Mouse (Mus musculus) CH12.LX (cell line): ENCODE results near the gene Phyhd1. TPM values are rescaled to one million over a fixed set of nuclear protein-coding genes. Genes with fewer than 3 reads are reported as not detected.

Experiments
- DNase-seq: peaks from one replicate; pipeline ENCODE4 v3.0.0-alpha.2; 2013; ENCODE audit errors: extremely low read depth
- H3K27ac ChIP-seq: 2 replicates; pipeline ENCODE4 v1.5.1; 2012; ENCODE audit warnings: low read depth, mild to moderate bottlenecking, control low read depth, moderate library complexity; ENCODE audit not compliant: insufficient read depth
- H3K27me3 ChIP-seq: replicated peaks from 2 replicates; pipeline ENCODE3; 2012; ENCODE audit warnings: inconsistent platforms
- H3K36me3 ChIP-seq, 2 experiments: replicated peaks in 1 of 2; 2 replicates each; pipeline versions ENCODE3 to v1.6.1; 2012; ENCODE audit warnings: inconsistent platforms in 1 of 2, low read length in 1 of 2, mild to moderate bottlenecking in 1 of 2, mixed read lengths in 1 of 2, moderate library complexity in 1 of 2; ENCODE audit not compliant: control insufficient read depth in 1 of 2, insufficient read depth in 1 of 2
- H3K4me1 ChIP-seq, 2 experiments: 2 replicates each; pipeline ENCODE4 v1.6.1; 2012; ENCODE audit warnings: inconsistent platforms in 1 of 2, moderate library complexity in 1 of 2; ENCODE audit not compliant: insufficient read depth in 2 of 2, control insufficient read depth in 1 of 2
- H3K4me2 ChIP-seq: 2 replicates; pipeline ENCODE4 v1.6.1; 2012; ENCODE audit warnings: low read depth, mild to moderate bottlenecking, control low read depth; ENCODE audit not compliant: poor library complexity, insufficient read depth, severe bottlenecking
- H3K4me3 ChIP-seq, 3 experiments: fragments of 150-350 bp in 1 of 3; sonication (generic) in 1 of 3; replicated peaks in 1 of 3; 2 replicates each; pipeline versions ENCODE3 to v1.5.1; 2011 to 2012; ENCODE audit warnings: low read depth in 2 of 3, low read length in 2 of 3, mild to moderate bottlenecking in 2 of 3, moderate library complexity in 2 of 3, control low read depth in 1 of 3, improper control_type of control experiment in 1 of 3, inconsistent platforms in 1 of 3, mixed read lengths in 1 of 3; ENCODE audit not compliant: poor library complexity in 1 of 3
- H3K79me2 ChIP-seq: replicated peaks from 2 replicates; pipeline ENCODE4 v1.6.1; 2012; ENCODE audit warnings: mild to moderate bottlenecking, moderate library complexity; ENCODE audit not compliant: control insufficient read depth, poor library complexity, insufficient read depth, severe bottlenecking; ENCODE audit errors: extremely low read depth
- H3K9ac ChIP-seq: 2 replicates; pipeline ENCODE4 v1.6.1; 2012; ENCODE audit warnings: low read depth, mild to moderate bottlenecking, control low read depth, moderate library complexity; ENCODE audit not compliant: insufficient read depth
- H3K9me3 ChIP-seq: replicated peaks from 2 replicates; pipeline ENCODE3; 2012; ENCODE audit warnings: low read length, inconsistent platforms, mixed read lengths
- BHLHE40 ChIP-seq: IDR thresholded peaks from 2 replicates; pipeline ENCODE4 v1.6.1; 2011; ENCODE audit warnings: mild to moderate bottlenecking, low read depth, low read length, improper control_type of control experiment
- CTCF ChIP-seq, 2 experiments: IDR thresholded peaks in 1 of 2; conservative IDR thresholded peaks in 1 of 2; 2 replicates each; pipeline ENCODE4 v1.5.1; 2011 to 2012; ENCODE audit warnings: low read depth in 2 of 2, low read length in 2 of 2, improper control_type of control experiment in 1 of 2, inconsistent platforms in 1 of 2, mild to moderate bottlenecking in 1 of 2, moderate library complexity in 1 of 2
- E2F4 ChIP-seq: IDR thresholded peaks from 2 replicates; pipeline ENCODE4 v1.6.1; 2011; ENCODE audit warnings: low read depth, low read length, improper control_type of control experiment; ENCODE audit not compliant: insufficient replicate concordance
- ETS1 ChIP-seq: conservative IDR thresholded peaks from 2 replicates; pipeline ENCODE4 v1.6.1; 2012; ENCODE audit warnings: low read depth, mild to moderate bottlenecking, inconsistent platforms, low read length, improper control_type of control experiment, moderate library complexity
- JUN ChIP-seq: IDR thresholded peaks from 2 replicates; pipeline ENCODE4 v1.6.1; 2011; ENCODE audit warnings: low read depth, mild to moderate bottlenecking, low read length, improper control_type of control experiment, moderate library complexity; ENCODE audit not compliant: insufficient read depth
- JUND ChIP-seq: conservative IDR thresholded peaks from 2 replicates; pipeline ENCODE4 v1.6.1; 2011; ENCODE audit warnings: low read depth, low read length, improper control_type of control experiment
- MAX ChIP-seq: IDR thresholded peaks from 2 replicates; pipeline ENCODE4 v1.6.1; 2011; ENCODE audit warnings: low read length, improper control_type of control experiment
- MXI1 ChIP-seq: IDR thresholded peaks from 2 replicates; pipeline ENCODE4 v1.6.1; 2011; ENCODE audit warnings: mild to moderate bottlenecking, low read depth, low read length, improper control_type of control experiment
- MYC ChIP-seq: IDR thresholded peaks from 2 replicates; pipeline ENCODE4 v1.6.1; 2011; ENCODE audit warnings: low read depth, mild to moderate bottlenecking, improper control_type of control experiment, low read length
- NELFE ChIP-seq: IDR thresholded peaks from 2 replicates; pipeline ENCODE4 v1.6.1; 2011; ENCODE audit warnings: low read depth, low read length, improper control_type of control experiment
- PAX5 ChIP-seq: IDR thresholded peaks from 2 replicates; pipeline ENCODE4 v1.6.1; 2012; ENCODE audit warnings: low read length, inconsistent platforms, mixed read lengths
- POLR2AphosphoS2 ChIP-seq: IDR thresholded peaks from 2 replicates; pipeline ENCODE4 v1.6.1; 2011; ENCODE audit warnings: low read depth, low read length, improper control_type of control experiment
- UBTF ChIP-seq: IDR thresholded peaks from 2 replicates; pipeline ENCODE4 v1.6.1; 2012; ENCODE audit warnings: low read depth, mild to moderate bottlenecking, inconsistent platforms, low read length, improper control_type of control experiment, moderate library complexity
- ZMIZ1 ChIP-seq: IDR thresholded peaks from 2 replicates; pipeline ENCODE4 v1.6.1; 2012; ENCODE audit warnings: low read depth, mild to moderate bottlenecking, inconsistent platforms, low read length, improper control_type of control experiment
- dilution Hi-C: fragments of 300-500 bp; cut with MboI; formaldehyde crosslinking; loops from 2 replicates; pipeline ENCODE4 v1.14.3; 2020; ENCODE audit warnings: low sequenced_read_pairs; ENCODE audit not compliant: extremely low pct_unique_long_range_greater_than_20kb, extremely low pct_ligation_motif_present
- in situ Hi-C: fragments of 300-500 bp; cut with MboI; formaldehyde crosslinking; loops from 3 replicates; pipeline ENCODE4 v1.14.3; 2019; ENCODE audit warnings: low sequenced_read_pairs, low pct_ligation_motif_present, low pct_unique_long_range_greater_than_20kb, mixed read lengths
- polyA plus RNA-seq: library from polyadenylated mRNA; unstranded; fragments of >175 nt; gene quantifications from 2 replicates; pipeline ENCODE4 v1.2.1, GENCODE M21; 2012; ENCODE audit warnings: low read depth; ENCODE audit not compliant: insufficient read length
- total RNA-seq, 2 experiments: library from RNA; depleted of rRNA; stranded (reverse); fragments of 300-350 nt in 1 of 2; fragments of >200 nt in 1 of 2; gene quantifications; 2 replicates each; pipeline ENCODE4 v1.2.3; 2012 to 2014

The Phyhd1 gene
- total and polyA plus RNA-seq, 3 experiments, result 7.1 to 9.7 (median 8.9) TPM

GRCm38 (mm10) chr2:30306087-30306486, 40.1 kb downstream of the Phyhd1 start:
- in situ Hi-C loops (no loop called here), dilution Hi-C loops (no loop called here)
- Histone ChIP-seq H3K9ac (no peak overlapping the region), H3K4me1 (no peaks in the 10 kb centered on the region), H3K36me3 (peaks cover 68 to 99% of the 10 kb centered on the region in 2 experiments), H3K9me3 (no peaks in the 10 kb centered on the region), H3K27me3 (no peaks in the 10 kb centered on the region), H3K79me2 (no peaks in the 10 kb centered on the region), H3K4me2 (no peak overlapping the region), H3K27ac (no peak overlapping the region), H3K4me3 (no peak overlapping the region)
- DNase-seq, result no peak
- no peak for TF ChIP-seq ETS1
- no peak for TF ChIP-seq MAX
- no peak for TF ChIP-seq NELFE
- TF ChIP-seq POLR2AphosphoS2, result no peak
- TF ChIP-seq ZMIZ1, result no peak
- TF ChIP-seq JUN, result no peak
- no peak for TF ChIP-seq MXI1
- no peak for TF ChIP-seq JUND
- no peak for TF ChIP-seq E2F4

GRCm38 (mm10) chr2:30309351-30309750, 43.3 kb downstream of the Phyhd1 start:
- H3K27me3 ChIP-seq, result no peaks in the 10 kb centered on the region
- H3K36me3 ChIP-seq, result peaks cover 75 to 95% of the 10 kb centered on the region in 2 experiments
- no peak overlapping the region for H3K4me3 ChIP-seq
- dilution Hi-C loops (no loop called here), in situ Hi-C loops (no loop called here)
- H3K4me1 ChIP-seq, result no peaks in the 10 kb centered on the region
- no peak overlapping the region for H3K9ac ChIP-seq
- no peak overlapping the region for H3K27ac ChIP-seq
- no peaks in the 10 kb centered on the region for H3K79me2 ChIP-seq
- no peak for DNase-seq
- no peak for TF ChIP-seq PAX5
- TF ChIP-seq MYC, result no peak
- TF ChIP-seq UBTF, result no peak
- no peak for TF ChIP-seq E2F4
- TF ChIP-seq BHLHE40, result no peak
- no peak for TF ChIP-seq MXI1
- no peak overlapping the region for H3K4me2 ChIP-seq
- no peaks in the 10 kb centered on the region for H3K9me3 ChIP-seq

DNA sequence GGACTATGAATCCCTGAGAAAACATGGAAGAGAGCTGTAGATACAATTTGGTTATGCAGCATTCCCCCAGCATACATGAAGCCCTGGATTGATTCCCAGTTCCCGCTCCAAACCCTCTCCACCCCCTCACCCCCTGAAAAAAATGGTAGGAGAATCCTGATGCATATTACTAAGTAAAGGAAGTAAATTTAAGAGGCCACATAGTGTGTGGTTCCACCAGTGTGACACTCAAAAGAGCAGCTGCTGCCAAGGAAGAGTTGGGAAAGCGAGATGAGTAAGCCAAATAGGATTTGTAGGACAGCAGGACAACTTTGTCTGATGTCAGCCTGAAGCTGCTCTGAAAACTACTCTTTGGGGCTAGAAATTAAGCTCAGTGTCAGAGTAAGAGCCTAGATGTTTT, 45.5 kb downstream of the Phyhd1 start:
- Histone ChIP-seq H3K27me3 (no peaks in the 10 kb centered on the region), H3K4me2 (no peak overlapping the region), H3K36me3 (peaks cover 71 to 95% of the 10 kb centered on the region in 2 experiments), H3K4me3 (no peak overlapping the region), H3K9ac (no peak overlapping the region), H3K4me1 (no peaks in the 10 kb centered on the region), H3K9me3 (no peaks in the 10 kb centered on the region), H3K27ac (no peak overlapping the region), H3K79me2 (no peaks in the 10 kb centered on the region)
- dilution Hi-C loops (no loop called here), in situ Hi-C loops (no loop called here)
- no peak for TF ChIP-seq CTCF (conservative IDR thresholded peaks at IDR 0.05 in 1 of 2, IDR thresholded peaks at IDR 0.05 in 1 of 2; ENCODE audit: low read depth in 2 of 2, low read length in 2 of 2)
- no peak for TF ChIP-seq ZMIZ1
- TF ChIP-seq MAX, result no peak
- DNase-seq, result no peak
